Mouse (Mus musculus) thymus, adult 2 months (tissue): ENCODE measurements at regions not wholly inside any gene's neighbourhood (a gene's known extent, or its start where the extent isn't known, plus 50 kb on each side); places are given as distances from the start of the nearest gene placed in this dataset.

Experiments used
- CTCF ChIP-seq: fragments of 200-500 bp; IDR thresholded peaks from 2 replicates; pipeline ENCODE4 v1.5.1; 2012; ENCODE audit warnings: mild to moderate bottlenecking, control low read depth, low read length, moderate library complexity, borderline replicate concordance; ENCODE audit not compliant: control insufficient read depth, poor library complexity, insufficient read depth; ENCODE audit errors: extremely low read depth
- POLR2A ChIP-seq: fragments of 200-500 bp; IDR thresholded peaks from 2 replicates; pipeline ENCODE4 v1.6.1; 2012; ENCODE audit warnings: mild to moderate bottlenecking, low read length, control low read depth, moderate library complexity; ENCODE audit not compliant: control insufficient read depth, poor library complexity, insufficient read depth; ENCODE audit errors: extremely low read depth

DNA sequence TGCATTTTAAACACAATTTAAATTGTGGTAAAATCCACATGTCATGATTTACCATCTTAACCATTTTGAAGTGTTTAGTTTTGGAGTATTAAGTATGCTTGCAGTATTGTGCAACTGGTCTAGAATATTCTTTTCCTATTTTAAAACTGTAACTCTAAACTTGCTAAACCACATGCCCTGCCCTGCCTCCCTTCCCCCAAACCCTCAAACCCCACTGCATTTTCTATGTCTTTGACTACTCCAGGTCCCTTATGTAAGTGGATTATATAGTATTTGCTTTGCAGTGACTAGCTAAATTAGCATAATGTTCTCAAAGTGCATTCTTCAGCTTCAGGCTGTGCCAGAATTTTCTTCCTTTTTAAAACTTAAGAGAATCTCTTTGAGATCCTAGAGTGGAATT lies 106.4 kb upstream of the Map4k3 start:
- TF ChIP-seq CTCF (no peak), POLR2A (no peak)
